Mouse (Mus musculus): ENCODE measurements around the gene Lrriq1.

- TF ChIP-seq FLI1 (IDR thresholded peaks at IDR 0.05; ENCODE audit: low read length) (no peak), GATA1 (IDR thresholded peaks at IDR 0.05; ENCODE audit: borderline replicate concordance, low read length) (no peak)
Measured at GRCm38 (mm10) chr10:103049593-103049992, 186.5 kb downstream of the Lrriq1 start.
